Mouse (Mus musculus) spleen, adult 2 months (tissue): Measurements from ENCODE around the gene Dlx6.

ENCODE experiments used
- CTCF ChIP-seq: fragments of 200-500 bp; IDR thresholded peaks from 2 replicates; pipeline ENCODE4 v1.5.1; 2011; ENCODE audit warnings: mild to moderate bottlenecking, inconsistent platforms; ENCODE audit not compliant: insufficient read depth, insufficient read length, insufficient replicate concordance; ENCODE audit errors: extremely low read depth
- POLR2A ChIP-seq: fragments of 200-500 bp; IDR thresholded peaks from 2 replicates; pipeline ENCODE4 v1.6.1; 2011; ENCODE audit warnings: low read depth, low read length, inconsistent platforms

GRCm38 (mm10) chr6:6917334-6917733, 54.2 kb downstream of the Dlx6 start:
- no peak for TF ChIP-seq POLR2A
- TF ChIP-seq CTCF: no peak
